Mouse (Mus musculus): ENCODE measurements around the gene Ebf3.

- TF ChIP-seq CTCF (IDR thresholded peaks at IDR 0.05; ENCODE audit: low read depth, low read length) (no peak), POLR2A (IDR thresholded peaks at IDR 0.05; ENCODE audit: borderline replicate concordance, low read depth, low read length) (no peak)
These were observed 121.4 kb downstream of the Ebf3 start for GRCm38 (mm10) chr7:137192776-137193278.

All from bone marrow macrophage, adult 2 months (primary cell).